Mouse (Mus musculus) cerebellum, postnatal 10 days (tissue): ENCODE results near the gene Cdkl5.
"Not testable (repeated sequence)": the region's sequence is repeated elsewhere in the genome, so short reads cannot be mapped to it uniquely, and the experiment has no call there.

Experiments
- DNase-seq, 2 experiments: peaks; one replicate each; pipeline ENCODE4 v3.0.0; 2021; ENCODE audit warnings: mixed read lengths in 2 of 2

The Cdkl5 gene

GRCm38 (mm10) chrX:160906952-160907351 lies 87.6 kb downstream of the Cdkl5 start, which contains the start of gene Gja6:
Gja6 (minus strand) TSS chrX:160907052.
- no peak for DNase-seq

- no peak for DNase-seq
Observed at GRCm38 (mm10) chrX:160906477-160906876, 88.0 kb downstream of the Cdkl5 start.

DNA sequence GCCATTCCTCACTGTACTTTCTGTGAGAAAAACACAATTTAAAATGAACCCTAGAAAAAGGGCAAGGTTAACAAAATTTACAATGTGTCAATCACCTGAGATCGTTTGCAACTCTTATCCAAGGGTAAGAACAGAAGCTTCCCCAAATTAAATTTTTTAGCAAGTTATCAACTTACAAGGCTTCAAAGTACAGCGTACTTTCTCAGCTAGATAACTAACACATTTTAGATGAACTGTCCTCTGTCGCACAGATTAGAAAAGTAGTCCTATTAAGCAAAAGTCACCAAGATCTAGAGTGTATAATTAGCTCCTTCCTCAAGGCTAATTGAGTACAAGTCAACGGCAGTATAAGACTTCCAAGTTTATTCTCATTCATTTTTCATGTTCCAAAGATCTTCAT lies 88.6 kb downstream of the Cdkl5 start:
- DNase-seq = no peak

DNA sequence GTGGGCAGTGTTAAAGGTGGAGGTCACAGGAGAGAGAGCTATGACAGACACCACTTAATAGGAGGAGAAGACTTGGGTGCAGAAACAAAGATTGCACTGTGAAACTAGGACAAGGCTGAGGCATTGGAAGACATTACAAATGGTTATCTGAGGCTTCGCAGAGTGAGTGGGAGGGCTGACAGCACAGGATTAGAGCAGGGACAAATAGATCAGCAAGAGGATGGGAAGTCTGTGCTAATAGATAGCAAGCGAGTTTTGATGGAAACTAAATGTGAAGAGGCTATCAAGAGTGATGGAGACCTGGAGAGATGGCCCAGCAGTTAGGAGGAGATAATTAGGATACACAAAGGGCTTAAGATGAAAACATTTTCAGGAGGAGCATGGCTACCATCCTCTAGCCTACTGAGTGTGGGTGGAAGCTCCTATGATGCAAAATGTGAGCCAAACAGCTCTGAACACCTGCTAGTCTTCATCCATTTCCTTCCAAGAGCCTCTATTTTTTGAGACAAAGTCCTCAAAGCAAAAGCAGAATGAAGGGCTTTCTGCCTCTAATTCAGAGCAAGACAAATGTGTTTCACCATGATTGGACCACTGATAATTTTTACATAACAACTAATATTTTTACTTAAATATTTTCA lies 89.3 kb downstream of the Cdkl5 start:
- peak in 1 of 2 experiments; percentile 3 for DNase-seq

DNA sequence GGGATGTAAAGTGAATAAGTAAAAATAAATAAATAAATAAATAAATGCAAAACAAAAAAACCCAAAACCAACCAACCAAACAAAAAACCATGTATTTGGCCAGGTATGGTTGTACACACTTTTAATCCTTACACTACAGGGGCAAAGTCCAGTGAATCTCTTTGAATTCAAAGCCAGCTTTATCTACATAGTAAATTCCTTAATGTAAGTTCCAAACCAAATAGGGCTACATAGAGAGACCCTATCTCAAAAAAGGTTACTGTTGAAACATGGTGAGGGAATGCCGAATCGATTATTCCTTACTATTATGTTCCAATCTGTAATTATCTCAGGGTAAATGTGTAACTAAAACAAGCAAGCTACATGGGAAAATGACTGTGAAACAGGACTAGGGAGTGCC lies 93.4 kb downstream of the Cdkl5 start:
- DNase-seq = no peak

DNA sequence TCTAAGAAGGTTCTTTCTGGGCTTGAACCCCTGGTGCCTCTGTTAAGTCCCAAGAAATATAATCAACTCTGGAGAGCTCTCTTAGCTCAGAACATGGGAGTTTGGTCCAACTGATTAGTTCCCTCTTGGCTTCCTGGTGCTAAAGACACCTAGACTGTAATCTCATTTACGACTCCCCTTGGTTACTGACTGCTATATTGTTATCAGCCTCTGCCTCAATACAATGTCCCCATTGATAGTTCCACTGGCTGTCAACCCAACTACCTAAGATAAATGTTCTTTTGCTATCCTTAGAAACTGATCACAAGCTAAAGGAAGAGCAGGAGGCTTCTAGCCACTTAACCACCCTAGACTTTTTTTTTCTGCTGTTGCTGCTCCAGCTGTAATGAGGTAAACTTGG lies 102.4 kb downstream of the Cdkl5 start:
- DNase-seq = no peak

DNA sequence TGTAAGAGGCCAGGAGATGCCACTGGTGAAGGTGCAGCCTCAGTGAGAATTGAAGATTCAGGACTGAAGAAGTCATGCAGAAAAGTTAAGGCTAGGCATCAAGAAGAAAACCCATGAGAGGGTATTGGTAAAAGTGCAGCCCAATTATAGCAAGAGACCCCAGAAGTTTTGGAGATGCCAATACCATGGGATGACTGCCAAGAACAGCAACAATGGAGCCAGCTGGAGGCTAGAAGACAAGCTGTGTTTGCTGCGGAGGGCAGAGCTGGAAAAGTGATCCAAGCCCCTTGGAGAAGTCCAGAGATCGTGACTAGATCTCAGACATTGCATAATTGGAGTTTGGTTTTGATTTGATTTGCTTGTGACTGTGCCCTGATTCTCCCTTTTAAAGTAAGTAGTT lies 108.2 kb downstream of the Cdkl5 start:
- peak; percentile 20 to 37 for DNase-seq

DNA sequence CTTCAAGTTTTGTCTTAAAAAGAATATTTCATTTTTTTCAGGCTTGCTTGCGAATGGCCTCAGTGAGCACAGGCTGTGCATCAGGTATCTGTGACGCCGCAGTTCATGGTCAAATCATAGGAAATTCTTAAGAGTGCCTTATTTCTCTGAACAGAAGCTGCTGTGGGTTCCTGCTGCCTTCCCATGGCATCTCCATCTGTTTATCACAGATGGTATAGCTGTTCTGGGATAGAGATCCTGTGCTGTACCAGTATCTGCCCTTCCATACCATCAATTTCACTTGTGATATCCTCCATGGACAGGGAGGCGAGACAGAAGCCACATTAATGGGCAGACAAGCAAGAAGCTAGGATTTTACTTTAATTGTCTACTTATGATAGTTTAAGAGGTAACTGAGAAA lies 127.9 kb downstream of the Cdkl5 start:
- peak; percentile 29 to 45 for DNase-seq

DNA sequence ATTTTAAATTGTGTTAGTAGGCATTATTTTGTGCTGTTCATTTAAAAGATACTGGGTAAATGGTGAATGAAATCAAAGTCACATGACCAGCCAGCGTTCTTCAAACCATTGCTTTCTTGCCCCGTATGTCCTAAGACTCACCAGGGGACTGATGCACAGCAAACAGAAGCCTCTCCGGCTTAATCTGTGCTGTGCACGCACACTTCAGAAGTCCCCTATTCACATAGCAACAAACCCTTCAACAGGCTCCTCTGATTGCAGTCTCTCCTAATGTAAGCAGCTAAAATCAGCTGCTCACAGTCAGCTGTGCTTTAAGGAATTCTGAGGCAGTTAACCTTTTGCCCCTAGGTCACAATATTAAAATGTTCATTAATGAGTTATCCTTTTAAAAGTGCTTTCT lies 129.5 kb downstream of the Cdkl5 start:
- no peak for DNase-seq

DNA sequence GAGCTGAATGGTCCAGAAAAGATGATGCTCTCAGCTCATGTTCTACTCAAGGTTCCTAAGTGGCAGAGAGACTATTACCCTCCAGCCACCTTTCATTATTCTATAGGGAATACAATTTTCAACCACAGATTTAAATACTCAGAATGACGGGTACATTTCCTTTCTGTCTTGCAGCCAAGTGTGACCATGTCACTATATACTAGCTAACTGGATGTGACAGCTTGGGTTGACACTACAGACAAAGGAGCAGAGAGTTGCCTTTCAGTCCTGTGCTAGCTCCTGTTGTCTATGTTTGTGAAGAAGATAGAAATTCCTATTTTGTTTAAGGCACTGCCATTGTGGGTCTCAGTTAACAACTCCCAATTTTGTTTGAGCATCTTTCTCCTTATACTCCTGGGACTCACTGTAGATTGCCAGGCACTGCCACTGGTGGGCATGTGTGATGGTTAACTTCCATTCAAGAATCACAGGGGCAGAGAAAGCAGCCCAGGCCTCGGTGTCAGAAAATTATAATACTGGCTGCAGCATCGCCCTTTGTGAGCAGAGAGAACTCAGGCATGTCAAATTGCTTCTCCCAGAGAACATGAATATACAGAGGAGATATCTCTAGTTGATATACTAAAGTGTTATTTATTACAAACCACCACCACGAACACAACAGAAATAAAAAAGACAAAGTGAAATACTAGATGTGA lies 130.7 kb downstream of the Cdkl5 start:
- peak; percentile 25 to 42 for DNase-seq

GRCm38 (mm10) chrX:160808226-160808625 lies 186.3 kb downstream of the Cdkl5 start:
- peak; percentile 55 to 69 for DNase-seq

DNA sequence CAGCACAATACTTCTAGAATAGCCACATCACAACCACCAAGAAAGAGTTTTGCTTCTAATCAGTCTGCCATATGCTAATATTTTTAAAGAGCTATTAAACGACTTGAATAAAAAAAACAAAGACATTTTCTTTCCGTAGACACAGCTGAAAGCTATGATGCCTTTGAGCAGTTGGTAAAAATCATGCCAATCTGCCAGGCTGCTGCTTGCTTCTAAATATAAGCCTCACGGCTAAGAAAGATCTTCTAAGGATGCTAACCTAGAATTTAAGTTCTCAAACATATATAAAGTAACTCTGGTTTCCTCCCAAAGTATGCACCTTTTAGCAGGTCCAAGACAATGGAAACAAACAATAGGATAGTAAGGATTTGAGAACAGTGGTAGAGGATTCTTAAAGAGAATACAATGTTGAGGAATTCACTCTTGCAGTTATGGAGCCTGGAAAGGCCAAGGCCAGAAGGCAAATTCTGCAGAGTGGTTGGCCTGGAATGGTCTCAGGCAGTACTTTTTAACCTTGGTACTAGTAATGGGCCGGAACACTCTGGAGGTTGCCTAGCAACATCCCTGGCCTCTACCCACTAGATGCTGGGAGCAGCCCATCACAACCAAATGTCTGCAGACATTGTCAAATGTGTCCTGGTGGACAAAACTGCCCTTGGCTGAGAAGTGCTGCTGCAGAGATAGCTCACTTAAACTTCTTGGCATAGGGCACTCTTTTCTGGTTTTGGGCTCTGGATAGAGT lies 189.9 kb downstream of the Cdkl5 start:
- DNase-seq = peak; percentile 4 to 19

DNA sequence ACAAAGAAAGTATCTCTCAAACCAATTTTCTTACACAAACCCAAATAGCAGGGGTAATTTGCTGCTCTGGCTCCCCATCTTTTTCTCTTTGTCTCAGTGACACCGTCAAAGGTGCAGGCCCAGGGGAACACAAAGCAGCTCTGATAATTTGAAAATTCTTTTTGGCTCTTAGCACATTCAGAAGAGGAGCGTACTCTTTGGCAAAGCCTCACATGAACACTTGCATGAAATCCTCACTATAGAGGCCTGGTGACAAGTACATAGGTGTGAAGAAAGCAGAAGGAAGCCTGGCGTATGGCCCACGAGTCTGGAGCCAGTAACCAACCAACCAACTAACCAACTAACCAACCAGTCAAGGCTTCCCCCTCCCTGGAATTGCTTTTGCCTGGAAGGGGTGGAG lies 199.6 kb downstream of the Cdkl5 start:
- DNase-seq = peak; percentile 4 to 9

GRCm38 (mm10) chrX:160782276-160782675 lies 212.2 kb downstream of the Cdkl5 start:
- no peak for DNase-seq

DNA sequence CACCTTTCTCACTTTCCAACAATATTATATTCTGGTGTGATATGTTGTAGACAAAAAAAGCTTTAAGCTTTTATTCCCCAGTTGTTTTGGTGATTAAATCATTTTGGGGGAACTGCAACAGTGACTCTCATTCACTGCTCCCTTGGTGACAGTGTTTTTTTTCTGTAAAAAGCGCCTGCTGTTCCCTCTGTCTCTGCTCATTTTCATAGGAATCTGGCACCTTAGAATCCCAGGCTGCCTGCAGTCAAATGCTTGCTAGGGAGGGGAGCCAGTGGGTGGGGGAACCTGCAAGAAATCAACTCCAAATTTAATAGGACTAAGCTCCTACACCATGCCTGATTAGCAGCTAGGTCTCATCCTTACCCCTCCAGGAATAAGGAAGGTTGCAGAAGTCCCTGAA lies 221.5 kb downstream of the Cdkl5 start:
- DNase-seq = no peak

DNA sequence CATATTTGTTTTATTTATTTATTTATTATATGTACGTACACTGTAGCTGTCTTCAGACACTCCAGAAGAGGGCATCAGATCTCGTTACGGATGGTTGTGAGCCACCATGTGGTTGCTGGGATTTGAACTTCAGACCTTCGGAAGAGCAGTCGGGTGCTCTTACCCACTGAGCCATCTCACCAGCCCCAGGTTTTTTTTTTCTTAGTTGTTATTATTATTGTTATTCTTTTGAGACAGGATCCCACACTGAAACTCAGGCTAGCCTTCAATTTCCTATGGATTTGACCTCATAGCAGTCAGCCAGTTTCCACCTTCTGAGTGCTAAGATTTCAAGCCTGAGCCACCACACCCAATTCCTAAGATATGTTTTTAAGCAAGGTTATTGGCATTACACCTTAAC lies 224.9 kb downstream of the Cdkl5 start:
- not testable (repeated sequence) for DNase-seq

- no peak for DNase-seq
Observed at GRCm38 (mm10) chrX:160767713-160768112, 226.8 kb downstream of the Cdkl5 start, which contains the start of gene Rs1. Rs1 (plus strand) TSS chrX:160768013.

GRCm38 (mm10) chrX:160766233-160766616 lies 228.3 kb downstream of the Cdkl5 start:
- DNase-seq = no peak

DNA sequence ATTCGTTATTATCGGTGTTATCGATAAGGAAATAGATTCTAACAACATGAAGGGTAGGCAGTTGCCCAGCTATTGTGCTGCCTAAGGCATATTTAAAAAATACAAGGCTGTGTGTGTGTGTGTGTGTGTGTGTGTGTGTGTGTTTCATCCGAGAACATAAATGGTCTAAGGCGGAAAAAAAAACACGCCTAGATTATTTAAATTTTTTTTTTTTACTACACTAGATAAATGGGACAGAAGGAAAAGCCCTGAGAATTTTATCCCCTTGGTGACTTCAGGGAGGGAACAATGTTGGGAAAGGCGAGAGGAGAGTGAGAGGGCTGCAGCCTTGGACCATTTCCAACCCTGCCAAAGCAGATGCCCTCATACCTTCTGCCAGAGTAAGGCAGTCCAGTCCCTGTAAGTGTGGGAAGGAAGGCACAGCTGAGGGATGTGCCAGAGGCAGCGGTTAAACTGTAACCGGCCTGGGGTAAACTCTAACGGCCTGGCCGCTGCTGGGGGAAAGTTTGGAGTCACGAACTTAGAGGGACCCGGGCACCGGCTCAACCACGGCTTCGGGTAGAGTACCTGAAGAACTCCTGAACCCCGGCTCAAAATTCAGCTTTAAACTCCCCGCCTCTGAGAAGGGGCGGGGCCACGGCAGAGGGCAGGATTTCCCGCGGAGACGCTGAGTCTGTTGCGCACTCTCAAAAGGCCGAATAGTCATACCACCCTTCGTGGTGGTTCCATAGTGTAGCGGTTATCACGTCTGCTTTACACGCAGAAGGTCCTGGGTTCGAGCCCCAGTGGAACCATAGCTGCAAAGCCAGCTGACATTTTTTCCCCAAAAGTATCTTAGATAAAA lies 228.9 kb downstream of the Cdkl5 start:
- DNase-seq = peak; percentile 93 to 94

GRCm38 (mm10) chrX:160750808-160751207 lies 243.7 kb downstream of the Cdkl5 start:
- no peak for DNase-seq

GRCm38 (mm10) chrX:160748653-160749052 lies 245.9 kb downstream of the Cdkl5 start:
- DNase-seq = peak in 1 of 2 experiments; percentile 32

- no peak for DNase-seq
Observed at GRCm38 (mm10) chrX:160745399-160745798, 249.1 kb downstream of the Cdkl5 start.

DNA sequence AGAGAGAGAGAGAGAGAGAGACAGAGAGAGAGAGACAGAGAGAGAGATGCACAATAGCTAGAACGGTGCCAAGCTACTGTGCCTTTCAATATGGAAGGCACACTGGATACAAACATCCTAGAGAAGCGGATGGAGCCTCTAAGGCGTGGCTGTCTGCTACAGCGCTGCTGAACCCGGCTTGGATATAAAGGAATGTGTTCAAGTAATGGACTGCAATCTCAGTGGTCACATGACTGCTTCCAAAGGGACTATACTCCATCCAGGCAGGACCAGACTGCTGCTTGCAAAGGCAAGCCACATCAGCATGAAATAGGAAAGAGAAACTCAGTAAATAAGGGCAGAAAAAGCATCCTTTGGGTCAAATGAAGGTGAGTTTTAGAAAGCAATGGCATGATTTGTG lies 258.9 kb downstream of the Cdkl5 start, which contains the start of gene Ppef1:
Gene Ppef1, minus strand, starts transcription at position 116 of the 400 bp plus-strand sequence.
- no peak for DNase-seq
